Mouse (Mus musculus): ENCODE measurements around the gene Tnfrsf11a. TPM values are rescaled to one million over a fixed set of nuclear protein-coding genes. Genes with fewer than 3 reads are reported as not detected.
"Not testable (repeated sequence)": the region's sequence is repeated elsewhere in the genome, so short reads cannot be mapped to it uniquely, and the experiment has no call there.

Gene Tnfrsf11a
- polyA plus RNA-seq, 1 experiment from 2014 or later = 0.34 TPM

GRCm38 (mm10) chr1:105805565-105805964 is 25.0 kb downstream of the Tnfrsf11a start:
- H3K4me1 ChIP-seq (ENCODE audit: control insufficient read depth in 2 of 2, insufficient read depth in 2 of 2, low read length in 2 of 2) = peaks cover 3 to 4% of the 10 kb centered on the region in 2 experiments; a peak in 2 of 4 replicates
- no peak for ATAC-seq (ENCODE audit: insufficient number of reproducible peaks, insufficient read depth, low FRiP score, low read depth)
- H3K4me2 ChIP-seq (ENCODE audit: low read length) = no peak overlapping the region
- WGBS = 86% methylated on average over 4 of the region's 4 CpGs
- H3K4me3 ChIP-seq (ENCODE audit: control insufficient read depth in 1 of 2, insufficient read depth in 1 of 2, low read depth in 1 of 2, low read length in 2 of 2) = no peak overlapping the region
- H3K27me3 ChIP-seq (ENCODE audit: control insufficient read depth, insufficient read depth, low read length) = no peaks in the 10 kb centered on the region
- H3K9ac ChIP-seq (ENCODE audit: low read length) = no peak overlapping the region
- H3K36me3 ChIP-seq (ENCODE audit: control insufficient read depth, insufficient read depth, low read length) = no peaks in the 10 kb centered on the region
- H3K9me3 ChIP-seq (ENCODE audit: control insufficient read depth, low read length) = no peaks in the 10 kb centered on the region
- no peak overlapping the region for H3K27ac ChIP-seq (replicated peaks in 1 of 2; ENCODE audit: control insufficient read depth in 1 of 2, insufficient read depth in 1 of 2, low read depth in 2 of 2, low read length in 2 of 2)

DNA sequence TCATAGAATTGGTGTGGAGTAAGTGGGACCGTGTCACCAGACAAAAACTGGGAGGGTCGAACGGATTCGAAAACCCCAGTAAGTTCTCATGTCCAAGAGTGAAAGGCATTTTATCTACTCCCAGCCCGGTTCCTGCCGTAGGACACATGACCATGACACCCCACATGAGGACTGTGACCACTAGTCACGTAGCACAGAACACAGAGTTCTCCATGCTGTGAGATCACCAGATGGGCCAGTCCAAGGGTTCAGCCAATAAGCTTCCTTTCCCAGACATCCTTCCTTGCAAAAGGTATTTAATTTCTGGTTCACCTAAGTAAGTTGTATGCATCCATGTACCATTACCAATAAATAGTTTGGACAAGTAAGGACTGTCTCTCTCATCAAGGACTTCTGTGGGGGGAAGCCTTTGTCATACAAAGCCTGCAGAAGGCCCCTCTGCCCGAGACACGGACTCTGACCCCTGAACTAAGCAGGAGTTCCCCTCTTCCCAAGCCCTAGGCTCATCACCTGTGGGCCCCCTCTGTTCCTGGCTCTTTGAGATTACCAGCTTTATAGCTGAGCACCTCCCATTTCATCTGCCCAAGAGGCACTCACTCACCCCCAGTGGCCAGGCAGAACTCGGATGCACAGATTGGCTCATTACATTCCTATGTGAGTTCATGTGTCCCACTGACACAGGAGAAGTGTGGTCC is 26.7 kb downstream of the Tnfrsf11a start:
- H3K9me3 ChIP-seq (ENCODE audit: control insufficient read depth, low read length) = no peaks in the 10 kb centered on the region
- no peaks in the 10 kb centered on the region for H3K27me3 ChIP-seq (ENCODE audit: control insufficient read depth, insufficient read depth, low read length)
- H3K9ac ChIP-seq (ENCODE audit: low read length) = no peak overlapping the region
- H3K4me3 ChIP-seq (ENCODE audit: control insufficient read depth in 1 of 2, insufficient read depth in 1 of 2, low read depth in 1 of 2, low read length in 2 of 2) = no peak overlapping the region
- no peak for ATAC-seq (ENCODE audit: insufficient number of reproducible peaks, insufficient read depth, low FRiP score, low read depth)
- no peak overlapping the region for H3K27ac ChIP-seq (replicated peaks in 1 of 2; ENCODE audit: control insufficient read depth in 1 of 2, insufficient read depth in 1 of 2, low read depth in 2 of 2, low read length in 2 of 2)
- H3K4me1 ChIP-seq (ENCODE audit: control insufficient read depth in 2 of 2, insufficient read depth in 2 of 2, low read length in 2 of 2) = peaks cover 3 to 4% of the 10 kb centered on the region in 2 experiments; a peak in 2 of 4 replicates
- 84% methylated on average over 10 of the region's 10 CpGs for WGBS
- no peaks in the 10 kb centered on the region for H3K36me3 ChIP-seq (ENCODE audit: control insufficient read depth, insufficient read depth, low read length)
- H3K4me2 ChIP-seq (ENCODE audit: low read length) = no peak overlapping the region

GRCm38 (mm10) chr1:105812027-105812426 is 31.5 kb downstream of the Tnfrsf11a start:
- not testable (repeated sequence) for H3K4me3 ChIP-seq (ENCODE audit: control insufficient read depth in 1 of 2, insufficient read depth in 1 of 2, low read depth in 1 of 2, low read length in 2 of 2); H3K27me3 ChIP-seq (ENCODE audit: control insufficient read depth, insufficient read depth, low read length); H3K4me2 ChIP-seq (ENCODE audit: low read length); H3K27ac ChIP-seq (replicated peaks in 1 of 2; ENCODE audit: control insufficient read depth in 1 of 2, insufficient read depth in 1 of 2, low read depth in 2 of 2, low read length in 2 of 2); ATAC-seq (ENCODE audit: insufficient number of reproducible peaks, insufficient read depth, low FRiP score, low read depth); H3K9ac ChIP-seq (ENCODE audit: low read length); H3K4me1 ChIP-seq (ENCODE audit: control insufficient read depth in 2 of 2, insufficient read depth in 2 of 2, low read length in 2 of 2); H3K9me3 ChIP-seq (ENCODE audit: control insufficient read depth, low read length); H3K36me3 ChIP-seq (ENCODE audit: control insufficient read depth, insufficient read depth, low read length)

GRCm38 (mm10) chr1:105812960-105813708 is 32.6 kb downstream of the Tnfrsf11a start:
- no peak for ATAC-seq (ENCODE audit: insufficient number of reproducible peaks, insufficient read depth, low FRiP score, low read depth)
- H3K9me3 ChIP-seq (ENCODE audit: control insufficient read depth, low read length) = no peaks in the 10 kb centered on the region
- H3K36me3 ChIP-seq (ENCODE audit: control insufficient read depth, insufficient read depth, low read length) = no peaks in the 10 kb centered on the region
- no peak overlapping the region for H3K27ac ChIP-seq (replicated peaks in 1 of 2; ENCODE audit: control insufficient read depth in 1 of 2, insufficient read depth in 1 of 2, low read depth in 2 of 2, low read length in 2 of 2)
- H3K27me3 ChIP-seq (ENCODE audit: control insufficient read depth, insufficient read depth, low read length) = no peaks in the 10 kb centered on the region
- no peak overlapping the region for H3K4me2 ChIP-seq (ENCODE audit: low read length)
- peaks cover 2 to 6% of the 10 kb centered on the region in 2 experiments for H3K4me1 ChIP-seq (ENCODE audit: control insufficient read depth in 2 of 2, insufficient read depth in 2 of 2, low read length in 2 of 2)
- no peak overlapping the region for H3K4me3 ChIP-seq (ENCODE audit: control insufficient read depth in 1 of 2, insufficient read depth in 1 of 2, low read depth in 1 of 2, low read length in 2 of 2)
- 80% methylated on average over 20 of the region's 20 CpGs for WGBS
- H3K9ac ChIP-seq (ENCODE audit: low read length) = no peak overlapping the region

DNA sequence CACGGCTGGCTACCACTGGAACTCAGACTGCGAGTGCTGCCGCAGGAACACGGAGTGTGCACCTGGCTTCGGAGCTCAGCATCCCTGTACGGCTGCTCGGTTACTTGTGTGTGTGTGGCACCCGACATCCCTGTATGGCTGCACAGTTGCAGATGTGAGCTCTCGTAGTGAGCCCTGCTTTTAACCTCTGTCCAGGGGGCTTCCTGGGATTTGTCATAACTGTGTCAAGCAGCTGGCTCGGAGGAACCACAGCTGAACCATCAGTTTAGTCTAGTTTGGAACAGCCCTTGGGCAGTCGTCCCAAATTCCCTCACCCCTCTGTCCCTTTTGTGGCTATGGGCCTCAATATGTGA is 33.2 kb downstream of the Tnfrsf11a start:
- ATAC-seq (ENCODE audit: insufficient number of reproducible peaks, insufficient read depth, low FRiP score, low read depth) = no peak
- WGBS = 72% methylated on average over 11 of the region's 11 CpGs
- no peak overlapping the region for H3K4me2 ChIP-seq (ENCODE audit: low read length)

GRCm38 (mm10) chr1:105814402-105815270 is 34.1 kb downstream of the Tnfrsf11a start:
- H3K4me2 ChIP-seq (ENCODE audit: low read length) = no peak overlapping the region
- H3K27me3 ChIP-seq (ENCODE audit: control insufficient read depth, insufficient read depth, low read length) = no peaks in the 10 kb centered on the region
- no peaks in the 10 kb centered on the region for H3K9me3 ChIP-seq (ENCODE audit: control insufficient read depth, low read length)
- WGBS = 51% methylated on average over 14 of the region's 14 CpGs
- ATAC-seq (ENCODE audit: insufficient number of reproducible peaks, insufficient read depth, low FRiP score, low read depth) = no peak
- no peak overlapping the region for H3K9ac ChIP-seq (ENCODE audit: low read length)
- H3K27ac ChIP-seq (replicated peaks in 1 of 2; ENCODE audit: control insufficient read depth in 1 of 2, insufficient read depth in 1 of 2, low read depth in 2 of 2, low read length in 2 of 2) = peak overlapping the region; percentile 63 to 66; a peak in 3 of 4 replicates
- peaks cover 2 to 6% of the 10 kb centered on the region in 2 experiments for H3K4me1 ChIP-seq (ENCODE audit: control insufficient read depth in 2 of 2, insufficient read depth in 2 of 2, low read length in 2 of 2)
- no peaks in the 10 kb centered on the region for H3K36me3 ChIP-seq (ENCODE audit: control insufficient read depth, insufficient read depth, low read length)
- no peak overlapping the region for H3K4me3 ChIP-seq (ENCODE audit: control insufficient read depth in 1 of 2, insufficient read depth in 1 of 2, low read depth in 1 of 2, low read length in 2 of 2)

More for the DNA sequence above, 33.2 kb downstream of the Tnfrsf11a start:
- Histone ChIP-seq H3K9ac (ENCODE audit: low read length) (no peak overlapping the region), H3K27me3 (ENCODE audit: control insufficient read depth, insufficient read depth, low read length) (no peaks in the 10 kb centered on the region), H3K4me1 (ENCODE audit: control insufficient read depth in 2 of 2, insufficient read depth in 2 of 2, low read length in 2 of 2) (peaks cover 2 to 6% of the 10 kb centered on the region in 2 experiments), H3K9me3 (ENCODE audit: control insufficient read depth, low read length) (no peaks in the 10 kb centered on the region), H3K36me3 (ENCODE audit: control insufficient read depth, insufficient read depth, low read length) (no peaks in the 10 kb centered on the region), H3K27ac (replicated peaks in 1 of 2; ENCODE audit: control insufficient read depth in 1 of 2, insufficient read depth in 1 of 2, low read depth in 2 of 2, low read length in 2 of 2) (no peak overlapping the region), H3K4me3 (ENCODE audit: control insufficient read depth in 1 of 2, insufficient read depth in 1 of 2, low read depth in 1 of 2, low read length in 2 of 2) (no peak overlapping the region)

DNA sequence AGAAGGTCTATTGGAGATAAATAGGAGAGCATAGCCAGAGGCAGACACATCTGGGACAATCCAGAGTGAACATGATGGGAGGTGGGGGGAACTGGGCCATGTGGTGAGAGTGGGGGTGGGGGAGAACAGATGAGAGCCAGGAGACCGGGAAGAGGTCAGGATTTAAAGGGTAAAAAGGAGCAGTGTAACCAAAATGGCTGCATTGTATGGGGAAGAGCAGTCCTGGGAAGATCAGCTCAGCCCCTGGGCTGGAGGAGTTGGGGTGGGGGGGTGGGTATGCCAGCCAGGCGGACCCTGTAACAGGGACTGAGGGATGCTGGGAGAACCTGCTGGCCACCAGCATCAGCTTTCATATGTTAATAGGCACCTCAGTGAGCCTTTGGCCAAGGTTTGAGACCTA is 34.8 kb downstream of the Tnfrsf11a start:
- H3K4me3 ChIP-seq (ENCODE audit: control insufficient read depth in 1 of 2, insufficient read depth in 1 of 2, low read depth in 1 of 2, low read length in 2 of 2) = no peak overlapping the region
- no peaks in the 10 kb centered on the region for H3K36me3 ChIP-seq (ENCODE audit: control insufficient read depth, insufficient read depth, low read length)
- no peak overlapping the region for H3K27ac ChIP-seq (replicated peaks in 1 of 2; ENCODE audit: control insufficient read depth in 1 of 2, insufficient read depth in 1 of 2, low read depth in 2 of 2, low read length in 2 of 2)
- WGBS = 73% methylated on average over 2 of the region's 2 CpGs
- no peaks in the 10 kb centered on the region for H3K27me3 ChIP-seq (ENCODE audit: control insufficient read depth, insufficient read depth, low read length)
- ATAC-seq (ENCODE audit: insufficient number of reproducible peaks, insufficient read depth, low FRiP score, low read depth) = no peak
- H3K4me1 ChIP-seq (ENCODE audit: control insufficient read depth in 2 of 2, insufficient read depth in 2 of 2, low read length in 2 of 2) = peaks cover 2 to 6% of the 10 kb centered on the region in 2 experiments
- no peaks in the 10 kb centered on the region for H3K9me3 ChIP-seq (ENCODE audit: control insufficient read depth, low read length)
- no peak overlapping the region for H3K9ac ChIP-seq (ENCODE audit: low read length)
- no peak overlapping the region for H3K4me2 ChIP-seq (ENCODE audit: low read length)

Data from heart, embryonic 14.5 days (tissue).